Mouse (Mus musculus) heart, postnatal 10 days (tissue): ENCODE measurements around the gene Calm4. TPM values are rescaled to one million over a fixed set of nuclear protein-coding genes. Genes with fewer than 3 reads are reported as not detected.
"Not testable (repeated sequence)": the region's sequence is repeated elsewhere in the genome, so short reads cannot be mapped to it uniquely, and the experiment has no call there.

Experiments used
- DNase-seq, 2 experiments: peaks; one replicate each; pipeline ENCODE4 v3.0.0; 2021
- intact Hi-C: fragments of 180-260 bp; cut with DNase I; formaldehyde crosslinking; loops from one replicate; pipeline ENCODE4 v1.15.1; 2025
- total RNA-seq, 2 experiments: library from RNA; stranded (reverse); gene quantifications; 2 replicates each; pipeline ENCODE4 v1.2.3; 2021

Gene Calm4
- not detected for total RNA-seq

DNA sequence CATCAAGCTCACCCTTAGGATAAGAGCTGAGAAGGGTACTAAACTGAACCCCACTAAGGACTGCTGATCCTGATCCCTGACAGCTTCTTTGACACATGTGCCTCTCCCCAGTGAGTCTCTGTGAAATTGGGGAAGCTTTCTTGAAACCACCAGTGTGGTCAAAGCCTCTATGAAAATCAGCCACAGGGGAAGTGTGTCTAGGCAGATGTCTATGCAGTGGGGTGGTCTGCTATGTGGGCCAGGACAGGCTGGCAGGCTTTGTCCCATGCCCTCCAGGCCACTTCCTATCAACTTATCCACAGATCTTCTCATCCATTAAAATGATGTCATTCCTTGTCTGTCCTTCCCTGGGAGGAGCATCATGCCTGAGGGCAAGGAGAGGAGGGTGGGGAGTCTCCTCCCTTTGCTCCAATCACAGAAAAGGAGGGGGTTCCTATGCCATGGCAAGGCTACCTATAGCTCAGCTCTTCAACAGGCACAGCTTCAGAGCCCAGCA lies at the start of gene Calm4:
TSS of gene Calm4 (plus strand) at position 446 of the 496 bp plus-strand sequence.
- DNase-seq, intact Hi-C loops: not testable (repeated sequence)

DNA sequence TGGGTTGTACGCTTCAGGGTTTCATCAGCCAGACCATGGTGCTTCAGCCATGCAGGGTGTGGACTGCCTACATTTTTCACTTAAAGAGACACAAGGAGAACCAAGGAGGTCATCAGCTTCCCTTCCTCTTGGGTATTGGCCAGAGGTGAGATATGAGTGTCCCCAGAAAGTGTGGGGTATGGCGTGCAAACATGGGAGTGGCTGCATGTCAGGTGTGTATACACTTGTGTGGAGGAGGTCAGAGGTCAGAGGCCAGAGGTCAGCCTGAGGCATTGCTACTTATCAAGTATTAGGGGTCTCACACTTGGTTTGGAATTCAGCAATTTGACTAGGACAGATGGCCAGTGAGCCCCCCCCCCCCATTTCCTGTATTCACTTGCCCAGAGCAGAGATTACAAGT lies 49.0 kb upstream of the Calm4 start:
- intact Hi-C loops: no loop called here
- no peak for DNase-seq

DNA sequence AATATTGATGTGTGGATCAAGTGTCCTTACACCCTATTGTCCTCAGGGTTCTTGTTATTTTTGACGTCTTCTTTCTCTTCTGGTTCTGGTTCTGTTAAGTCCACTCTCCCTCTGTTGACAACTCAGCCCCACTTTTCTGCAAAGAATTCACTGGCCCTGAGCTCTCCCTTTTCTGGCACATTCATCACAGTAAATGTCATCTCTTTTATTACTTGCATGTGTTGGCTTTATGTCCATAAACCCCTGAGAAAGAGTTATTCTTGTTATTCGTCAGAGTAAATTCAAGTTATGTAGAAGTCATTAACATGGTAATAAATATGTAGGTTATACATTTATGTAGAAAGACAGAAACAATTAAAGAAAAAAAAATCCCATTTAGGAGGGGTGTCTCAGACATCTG lies 48.0 kb upstream of the Calm4 start:
- intact Hi-C loops: no loop called here

GRCm38 (mm10) chr13:3796649-3797048 lies 40.9 kb upstream of the Calm4 start:
- DNase-seq: no peak
- intact Hi-C loops: no loop called here

More for the DNA sequence above, 48.0 kb upstream of the Calm4 start:
- DNase-seq: no peak

GRCm38 (mm10) chr13:3798751-3799150 lies 38.8 kb upstream of the Calm4 start:
- intact Hi-C loops: no loop called here
- no peak for DNase-seq

DNA sequence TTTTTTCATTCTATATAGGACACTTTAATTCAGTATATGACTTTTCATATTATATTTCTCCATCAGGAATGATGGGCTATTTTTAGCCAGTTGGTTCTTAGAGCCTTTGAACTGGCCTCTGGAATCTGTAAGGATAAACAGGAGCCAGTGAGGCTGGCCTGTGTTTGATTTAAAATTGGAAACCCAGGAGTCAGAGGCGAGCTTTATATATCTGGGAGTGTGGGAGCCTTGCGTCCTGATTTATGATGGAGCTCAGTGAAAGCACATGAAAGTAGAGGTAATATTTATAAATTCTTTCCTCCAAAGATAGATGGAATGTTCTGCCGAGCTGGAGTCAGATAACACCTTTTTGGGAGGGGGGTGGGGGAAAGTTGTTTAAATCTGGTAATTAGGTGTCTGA lies 38.2 kb upstream of the Calm4 start:
- no peak for DNase-seq
- intact Hi-C loops: no loop called here

DNA sequence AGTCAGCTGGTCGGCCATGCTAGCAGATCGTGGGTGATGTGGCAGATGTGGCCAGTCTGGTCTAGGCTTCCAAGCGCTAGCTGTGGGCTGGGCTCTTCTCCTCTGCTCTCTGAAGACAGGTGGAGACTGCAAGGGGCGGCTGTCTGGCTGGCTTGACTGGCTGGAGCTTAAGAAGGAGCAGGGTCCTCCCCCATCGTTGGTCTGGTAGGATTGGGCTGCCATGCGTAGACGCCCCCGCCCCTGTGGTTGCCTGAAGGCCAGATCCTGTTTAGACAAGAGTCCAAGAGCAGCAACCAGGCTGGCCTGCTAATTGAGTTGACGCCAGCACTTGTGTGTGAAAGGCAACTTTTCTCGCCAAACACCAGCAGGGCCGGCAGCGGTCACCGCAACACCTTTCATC lies 33.4 kb upstream of the Calm4 start, which contains the start of gene Calml3:
TSS of gene Calml3 (minus strand) at position 131 of the 400 bp plus-strand sequence.
- DNase-seq: no peak
- intact Hi-C loops: no loop called here

GRCm38 (mm10) chr13:3805132-3805531 lies 32.4 kb upstream of the Calm4 start:
- peak; percentile 11 to 14 for DNase-seq
- intact Hi-C loops: no loop called here

DNA sequence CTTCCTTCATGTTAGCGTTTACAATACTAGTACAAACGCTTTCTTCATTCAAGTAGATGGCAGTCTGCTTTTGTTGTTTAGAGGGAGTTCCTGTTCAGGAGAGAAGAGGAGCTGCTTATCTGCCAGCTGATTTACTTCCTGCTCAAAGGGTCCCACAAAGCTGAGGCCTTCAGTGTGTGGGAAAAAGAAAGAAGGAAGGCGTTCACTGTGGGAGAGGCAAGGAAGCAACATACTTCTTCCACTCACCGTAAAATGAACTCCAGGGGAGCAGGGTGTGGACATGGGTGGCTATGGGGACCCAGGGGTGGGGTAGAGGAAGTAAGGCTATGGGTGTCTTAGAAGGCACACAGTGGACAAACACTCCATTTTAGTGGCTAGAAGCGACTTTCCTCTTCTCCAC lies 31.9 kb upstream of the Calm4 start:
- no peak for DNase-seq
- intact Hi-C loops: no loop called here

DNA sequence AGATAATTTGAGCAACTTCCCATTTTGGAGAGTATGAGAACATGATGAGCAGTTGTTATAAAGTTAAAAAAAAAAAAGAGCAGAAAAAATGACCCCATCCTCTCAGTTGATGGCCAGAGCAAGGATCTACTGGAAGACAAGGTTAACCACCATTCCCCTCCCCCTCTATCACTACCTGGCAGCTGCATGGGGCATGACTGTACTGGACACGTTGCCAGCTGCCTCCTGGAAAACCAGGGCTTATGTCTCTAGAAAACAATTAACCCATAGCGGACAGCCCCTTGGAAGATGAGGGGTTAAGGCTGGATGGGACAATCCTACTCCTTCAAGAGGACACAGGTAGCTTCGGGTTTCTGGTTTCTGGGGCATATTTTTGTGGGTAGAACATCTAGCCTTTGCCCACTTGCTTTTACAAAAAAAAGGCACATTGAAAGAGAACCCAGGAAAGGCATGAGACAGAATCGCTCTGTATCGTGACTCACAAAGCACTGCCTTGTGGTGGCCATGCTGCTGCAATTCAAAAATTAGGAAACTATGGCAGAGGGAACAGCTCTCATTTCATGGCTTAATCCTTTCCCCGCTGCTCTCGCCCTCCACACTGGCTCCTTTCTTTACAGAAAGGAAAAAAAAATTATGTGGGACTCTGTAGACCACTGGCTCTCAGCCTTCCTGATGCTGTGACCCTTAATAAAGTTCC lies 30.3 kb upstream of the Calm4 start:
- intact Hi-C loops: no loop called here
- DNase-seq: no peak

- no peak for DNase-seq
- intact Hi-C loops: no loop called here
Observed at GRCm38 (mm10) chr13:3818012-3818739, 19.4 kb upstream of the Calm4 start.

DNA sequence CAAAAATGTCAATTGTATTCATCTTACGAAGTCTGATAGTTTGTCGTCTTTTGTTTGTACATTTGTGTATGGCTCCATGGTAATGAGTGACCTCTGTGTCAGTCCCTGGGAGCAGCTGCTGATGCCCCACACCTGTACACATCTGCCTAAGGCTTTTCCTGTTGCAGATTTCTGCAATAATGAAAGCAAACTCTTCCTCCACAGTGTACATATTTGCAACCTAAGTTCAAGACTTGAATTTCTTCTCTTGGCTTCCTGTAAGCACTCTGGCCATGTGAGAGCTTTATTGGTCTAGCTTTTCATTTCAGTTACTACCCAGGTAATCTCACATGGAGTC lies 18.8 kb upstream of the Calm4 start:
- DNase-seq: no peak
- intact Hi-C loops: no loop called here

GRCm38 (mm10) chr13:3822105-3822504 lies 15.5 kb upstream of the Calm4 start:
- no peak for DNase-seq
- intact Hi-C loops: no loop called here

DNA sequence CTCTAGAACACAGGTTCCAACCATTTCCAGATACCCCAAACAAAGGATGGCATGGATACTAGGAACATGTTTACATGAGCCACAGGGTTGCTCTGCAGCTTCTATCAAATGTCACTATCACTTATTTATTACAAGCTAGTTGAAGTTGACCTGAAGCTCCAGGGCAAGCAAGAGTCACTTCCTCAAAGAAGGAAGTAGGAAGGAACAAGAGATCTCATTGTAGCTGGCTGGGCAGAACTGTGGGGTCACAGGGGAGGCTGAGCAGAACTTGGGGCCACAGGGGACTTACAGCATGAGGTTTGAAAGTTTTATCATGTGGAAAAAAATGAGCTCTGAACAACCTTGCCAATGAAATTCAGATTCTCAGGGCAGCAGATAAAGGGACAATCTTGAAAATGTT lies 11.8 kb upstream of the Calm4 start:
- intact Hi-C loops: no loop called here

DNA sequence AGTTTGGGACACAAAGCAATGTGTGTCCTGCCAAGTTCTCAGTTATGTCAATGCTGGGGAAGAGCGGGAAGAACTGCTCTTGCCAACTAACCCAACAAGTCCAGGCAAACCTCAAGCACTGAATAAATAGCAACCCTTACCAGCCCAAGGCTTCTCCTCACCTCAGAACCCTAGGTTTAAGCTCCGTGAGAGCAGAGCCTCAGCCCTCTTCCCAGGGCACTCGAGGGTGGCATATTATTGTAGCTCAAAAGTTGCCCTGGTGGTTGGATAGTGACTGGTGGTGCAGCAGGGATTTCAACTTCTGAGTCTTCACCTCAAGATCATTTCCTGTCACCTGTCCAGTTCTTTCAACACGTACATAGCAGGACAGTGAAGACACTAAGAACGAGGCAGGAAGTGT lies 6.0 kb upstream of the Calm4 start:
- intact Hi-C loops: no loop called here
- DNase-seq: no peak

More for the DNA sequence above, 11.8 kb upstream of the Calm4 start:
- DNase-seq: no peak

DNA sequence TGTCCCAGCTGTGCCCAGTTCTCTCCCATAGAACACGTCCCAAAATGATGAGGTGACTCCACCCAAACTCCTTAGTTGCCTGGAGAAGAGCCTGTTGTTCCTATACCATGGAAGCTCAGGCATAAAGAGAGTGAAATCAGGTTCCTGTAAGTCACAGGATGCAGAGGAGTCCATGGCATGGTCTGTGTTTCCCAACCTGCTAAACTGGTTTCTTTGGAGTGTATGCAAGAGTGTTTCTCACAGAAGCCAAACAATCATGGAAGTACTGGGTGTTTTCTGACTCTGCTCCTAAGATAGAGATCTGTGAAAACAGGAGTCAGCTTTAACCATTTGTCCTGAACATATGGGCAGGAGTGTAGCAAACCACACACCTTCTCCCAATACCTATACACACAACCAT lies 5.6 kb upstream of the Calm4 start:
- no peak for DNase-seq
- intact Hi-C loops: no loop called here

- intact Hi-C loops: no loop called here
- DNase-seq: no peak
Observed at GRCm38 (mm10) chr13:3832450-3832849, 5.1 kb upstream of the Calm4 start.

- DNase-seq, intact Hi-C loops: not testable (repeated sequence)
Observed at GRCm38 (mm10) chr13:3833644-3834043, 3.9 kb upstream of the Calm4 start.

- DNase-seq, intact Hi-C loops: not testable (repeated sequence)
Observed at GRCm38 (mm10) chr13:3840662-3841061, 3.1 kb downstream of the Calm4 start.

DNA sequence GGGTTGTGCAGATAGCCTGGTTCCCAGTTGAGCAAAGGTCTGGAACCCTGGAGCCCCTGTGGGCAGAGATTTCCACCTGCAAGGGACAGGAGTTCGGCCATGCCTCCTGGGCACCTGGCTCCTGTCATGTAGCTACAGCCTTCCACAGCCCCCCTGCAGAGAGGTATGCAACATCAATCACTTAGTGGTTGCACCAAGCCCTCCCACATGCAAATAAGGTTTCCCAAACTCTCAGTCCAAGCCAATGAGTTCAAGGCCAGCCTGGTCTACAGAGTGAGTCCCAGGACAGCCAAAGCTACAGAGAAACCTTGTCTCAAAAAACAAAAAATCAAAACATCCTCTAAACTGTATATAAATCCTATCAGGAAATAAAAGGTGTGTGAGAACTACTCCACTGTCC lies 12.8 kb downstream of the Calm4 start:
- no peak for DNase-seq

GRCm38 (mm10) chr13:3853648-3854333 lies 16.2 kb downstream of the Calm4 start, which contains the start of gene Calm5:
Gene Calm5 (plus strand): TSS chr13:3854173.
- DNase-seq, intact Hi-C loops: not testable (repeated sequence)

More for the DNA sequence above, 12.8 kb downstream of the Calm4 start:
- intact Hi-C loops: no loop called here
